Mouse (Mus musculus): ENCODE measurements around the gene Ado. TPM values are rescaled to one million over a fixed set of nuclear protein-coding genes. Genes with fewer than 3 reads are reported as not detected.

Ado gene
- polyA plus RNA-seq (2015; fragmentation: Nextera tagmentation; extraction: Ambion mirVana) = 33.2 and 33.3 TPM in 2 replicates

DNA sequence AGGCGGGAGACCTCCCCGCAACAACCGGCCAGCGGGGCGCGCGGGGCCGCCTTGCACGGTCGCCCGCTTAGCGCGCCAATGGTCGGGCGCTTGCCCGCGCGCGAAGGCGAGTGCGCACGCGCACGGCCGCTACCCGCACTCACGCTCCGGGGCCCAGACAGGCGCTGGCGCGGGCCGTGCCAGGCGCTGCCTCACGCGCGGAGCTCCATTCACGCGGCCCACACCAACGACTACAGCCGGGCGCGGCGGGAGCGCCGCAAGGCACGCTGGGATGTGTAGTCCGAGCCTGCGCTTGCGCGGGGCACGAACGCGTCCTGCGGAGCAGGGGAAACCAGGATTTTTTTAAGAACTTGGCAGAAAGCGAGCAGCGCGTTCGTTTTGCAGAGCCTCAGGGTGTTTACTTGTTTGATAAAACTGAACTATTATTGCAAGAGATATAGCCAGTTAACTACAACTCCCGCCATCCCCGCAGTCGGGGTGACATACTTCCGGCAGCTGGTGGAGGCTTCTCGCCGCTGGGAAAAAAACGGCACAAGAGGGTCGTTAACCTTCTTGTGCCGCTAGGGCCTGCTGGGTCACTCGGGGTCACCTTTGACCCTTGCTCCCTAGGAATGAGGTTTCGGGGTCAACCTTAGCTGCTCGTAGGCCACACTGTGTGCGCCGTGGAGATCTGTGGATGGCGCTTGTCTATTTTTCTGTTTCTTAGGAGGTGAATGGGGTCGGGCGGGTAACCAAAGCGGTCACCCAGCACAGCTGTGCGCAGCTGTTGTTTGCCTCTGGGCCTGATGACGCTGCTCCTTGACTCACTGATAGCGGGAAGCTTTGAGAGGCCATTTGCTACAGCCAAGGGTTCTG, at the start of gene Ado:
Ado (minus strand) TSS at position 79 of the 855 bp plus-strand sequence.
- peak; percentile 90 for DNase-seq (ENCODE audit: low spot score)

- no peak for DNase-seq (ENCODE audit: low spot score)
These were observed 46.5 kb upstream of the Ado start for GRCm38 (mm10) chr10:67595278-67595677.

DNA sequence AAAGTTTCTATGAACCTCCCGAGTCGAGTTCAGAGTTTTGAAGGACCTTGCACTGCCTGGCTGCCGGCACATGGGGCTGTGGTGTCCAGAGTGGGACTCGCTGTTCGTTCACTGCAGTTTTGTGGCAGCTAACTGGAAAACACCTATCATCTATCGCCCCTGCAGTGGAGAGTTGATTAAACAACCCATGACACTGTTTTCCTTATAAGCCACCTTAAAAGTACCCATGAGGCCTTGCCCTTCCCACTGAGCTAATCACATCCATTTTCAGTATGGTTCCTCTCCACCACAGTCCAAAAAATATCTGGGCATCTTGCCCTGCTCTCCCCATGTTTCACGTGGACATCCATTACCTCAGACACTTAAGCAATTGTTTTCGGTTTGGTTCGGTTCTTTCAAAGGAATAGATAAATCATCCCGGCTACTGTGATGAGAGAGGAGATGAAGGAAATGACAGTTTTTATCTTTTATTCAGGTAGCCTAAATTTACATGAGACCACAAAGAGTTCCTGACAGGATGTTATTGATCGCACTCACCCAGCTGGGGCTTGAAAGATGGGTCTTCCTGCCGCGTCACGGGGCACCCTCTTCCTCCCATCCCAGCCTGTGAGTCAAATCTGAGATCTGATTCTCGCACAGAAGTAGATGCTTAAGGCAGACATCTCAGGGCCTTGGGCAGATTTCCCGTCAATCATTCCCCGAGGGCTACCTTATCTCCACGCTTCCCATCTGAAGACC, 37.3 kb upstream of the Ado start:
- DNase-seq (ENCODE audit: low spot score) = peak; percentile 76

DNA sequence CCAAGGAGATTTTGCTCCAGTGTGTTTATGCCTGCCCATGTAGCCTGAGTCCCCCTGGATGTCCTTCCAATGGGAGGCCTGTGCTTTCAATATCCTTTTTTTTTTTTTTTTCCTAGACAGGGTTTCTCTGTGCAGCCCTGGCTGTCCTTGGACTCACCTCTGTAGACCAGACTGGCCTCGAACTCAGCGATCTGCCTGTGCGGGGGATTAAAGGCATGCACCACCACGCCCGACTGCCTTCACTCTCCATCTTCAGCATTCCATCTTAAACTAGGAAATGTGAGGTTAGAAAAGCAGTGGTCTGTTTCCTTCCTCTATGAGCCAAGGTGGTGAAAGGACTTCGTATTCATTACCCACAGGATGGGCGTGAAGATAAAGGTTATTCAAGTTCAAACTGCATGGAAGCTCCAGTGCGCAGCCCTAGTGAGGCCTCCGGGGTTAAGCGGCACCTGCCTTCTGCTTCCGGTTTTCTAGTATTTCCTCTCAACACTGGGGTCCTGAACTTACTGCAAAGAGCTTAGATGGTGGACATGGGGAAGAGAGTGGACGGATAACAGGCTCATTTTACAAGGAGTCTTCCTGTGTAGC, 33.0 kb upstream of the Ado start:
- DNase-seq (ENCODE audit: low spot score) = peak; percentile 61

GRCm38 (mm10) chr10:67579830-67580229, 31.1 kb upstream of the Ado start:
- no peak for DNase-seq (ENCODE audit: low spot score)

GRCm38 (mm10) chr10:67573310-67573709, 24.6 kb upstream of the Ado start:
- no peak for DNase-seq (ENCODE audit: low spot score)

GRCm38 (mm10) chr10:67571443-67571842, 22.7 kb upstream of the Ado start:
- DNase-seq (ENCODE audit: low spot score) = no peak

DNA sequence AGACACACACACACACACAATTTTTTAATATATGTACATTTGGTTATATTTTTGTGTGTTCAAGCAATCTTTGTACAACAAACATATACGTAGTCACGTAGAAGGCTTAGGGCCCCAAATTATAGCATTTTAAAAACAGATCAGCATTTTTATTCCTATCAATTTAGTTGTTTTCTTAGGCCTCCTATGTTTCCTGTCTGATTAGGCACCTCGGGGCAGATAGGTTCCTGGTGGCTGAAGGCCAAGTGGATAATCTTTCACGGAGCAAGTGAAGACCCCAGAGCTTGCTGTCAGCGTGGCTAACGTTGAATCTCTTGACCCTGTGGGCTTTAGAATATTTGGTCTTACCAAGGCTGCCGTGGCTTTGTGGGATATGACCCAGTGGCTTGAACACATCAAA, 20.8 kb upstream of the Ado start:
- no peak for DNase-seq (ENCODE audit: low spot score)

DNA sequence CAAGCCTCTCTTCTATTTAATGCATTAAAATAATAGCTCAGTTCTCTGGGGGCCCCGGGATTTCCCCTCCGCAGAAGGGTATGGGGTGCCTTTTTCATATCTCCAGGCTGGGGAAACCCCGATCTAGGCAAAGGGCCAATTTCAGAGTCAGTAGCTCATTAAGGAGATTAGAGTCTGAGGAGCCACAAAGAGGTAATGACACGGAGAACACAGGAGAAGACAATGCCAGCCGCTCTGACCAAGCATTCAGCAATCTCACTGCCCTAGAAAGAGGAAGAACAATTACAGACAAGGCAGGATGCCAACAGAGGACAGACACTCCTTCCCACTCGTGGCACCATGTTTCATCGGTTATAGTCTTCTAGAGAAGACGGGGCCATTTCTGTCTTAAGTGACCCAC, 17.3 kb upstream of the Ado start:
- DNase-seq (ENCODE audit: low spot score) = no peak

GRCm38 (mm10) chr10:67564509-67564908, 15.8 kb upstream of the Ado start:
- DNase-seq (ENCODE audit: low spot score) = no peak

DNA sequence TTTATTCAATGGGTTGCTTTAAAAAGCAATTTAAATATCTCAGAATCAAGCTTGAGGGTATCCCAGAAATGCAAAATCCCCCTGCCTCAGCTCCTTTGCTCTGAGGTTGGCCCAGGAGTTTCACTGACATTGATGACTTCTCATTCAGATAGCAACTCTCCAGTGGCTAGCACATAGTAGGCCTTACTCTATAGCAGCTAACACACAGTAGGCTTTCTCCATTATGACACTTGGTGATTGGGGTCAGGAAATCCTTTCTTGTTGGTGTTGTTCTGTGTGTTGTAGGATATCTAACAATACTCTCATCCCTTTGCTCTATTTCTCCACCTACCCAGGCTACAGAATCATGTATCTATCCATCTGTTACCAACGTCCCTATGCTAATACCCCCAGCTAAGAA, 12.4 kb upstream of the Ado start:
- DNase-seq (ENCODE audit: low spot score) = no peak

DNA sequence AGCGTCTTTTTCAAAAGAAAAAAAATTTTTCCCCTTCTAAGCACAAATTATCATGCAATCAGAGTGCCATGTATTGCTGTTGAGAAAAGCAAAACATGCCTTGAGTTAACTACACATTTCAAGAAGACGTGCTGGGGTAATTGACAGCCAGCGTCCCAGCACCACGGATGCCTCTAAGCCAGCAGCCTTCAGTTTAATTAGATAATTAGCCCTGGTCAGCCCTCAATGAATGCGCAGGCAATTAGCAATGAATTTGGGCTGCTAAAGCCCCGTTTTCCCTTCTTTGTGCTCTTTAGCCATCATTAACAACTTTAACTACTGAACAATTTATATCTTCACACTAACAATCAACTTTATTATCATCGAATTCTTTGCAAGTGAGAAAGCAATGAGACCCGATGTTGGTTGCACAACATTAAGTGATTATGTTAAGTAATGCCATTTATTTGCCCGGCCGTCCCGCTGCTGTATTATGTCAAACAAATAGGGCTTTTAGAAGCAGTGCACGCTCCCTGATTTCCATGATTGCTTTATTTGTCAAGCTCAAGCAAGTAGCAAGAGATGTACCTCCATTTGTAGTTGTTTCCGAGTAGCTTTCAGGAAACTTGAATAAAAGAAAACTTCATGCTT, 11.1 kb upstream of the Ado start:
- no peak for DNase-seq (ENCODE audit: low spot score)

GRCm38 (mm10) chr10:67558053-67558452, 9.3 kb upstream of the Ado start:
- no peak for DNase-seq (ENCODE audit: low spot score)

DNA sequence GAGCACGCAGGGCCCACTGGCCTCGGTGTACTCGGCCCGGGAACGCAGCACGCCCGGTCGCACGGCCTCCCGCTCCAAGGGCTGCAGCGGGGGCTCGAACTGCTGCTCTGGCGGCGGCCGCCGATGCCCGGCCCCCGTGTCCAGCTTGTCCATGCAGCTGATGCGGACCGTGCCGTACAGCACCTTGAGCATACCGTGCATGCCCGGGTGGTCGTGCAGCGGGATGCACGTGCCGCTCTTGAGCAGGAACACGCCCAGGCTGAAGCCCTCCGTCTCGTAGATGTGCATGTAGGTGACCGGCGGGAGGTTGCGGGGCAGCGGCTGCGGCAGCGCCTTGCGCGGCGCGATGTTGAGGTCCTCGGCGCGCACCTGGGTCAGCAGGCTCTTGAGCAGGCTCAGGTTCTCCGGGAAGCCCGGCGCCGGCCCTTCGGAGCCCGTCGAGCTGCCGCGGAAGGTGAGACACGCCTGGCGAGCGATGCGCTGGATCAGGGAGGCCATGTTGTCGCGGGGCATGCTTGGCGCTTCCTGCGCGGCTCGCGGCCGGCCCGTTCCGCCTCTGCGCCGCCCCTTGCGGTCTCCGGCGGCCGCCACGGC, 397 bp downstream of the Ado start:
- peak; percentile 59 for DNase-seq (ENCODE audit: low spot score)

- DNase-seq (ENCODE audit: low spot score) = peak; percentile 24
These were observed 900 bp downstream of the Ado start for GRCm38 (mm10) chr10:67547850-67548260.

- DNase-seq (ENCODE audit: low spot score) = no peak
These were observed 8.2 kb downstream of the Ado start for GRCm38 (mm10) chr10:67540591-67540990.

- DNase-seq (ENCODE audit: low spot score) = no peak
These were observed 9.4 kb downstream of the Ado start for GRCm38 (mm10) chr10:67539401-67539730.

- no peak for DNase-seq (ENCODE audit: low spot score)
These were observed 10.0 kb downstream of the Ado start for GRCm38 (mm10) chr10:67538585-67539400.

DNA sequence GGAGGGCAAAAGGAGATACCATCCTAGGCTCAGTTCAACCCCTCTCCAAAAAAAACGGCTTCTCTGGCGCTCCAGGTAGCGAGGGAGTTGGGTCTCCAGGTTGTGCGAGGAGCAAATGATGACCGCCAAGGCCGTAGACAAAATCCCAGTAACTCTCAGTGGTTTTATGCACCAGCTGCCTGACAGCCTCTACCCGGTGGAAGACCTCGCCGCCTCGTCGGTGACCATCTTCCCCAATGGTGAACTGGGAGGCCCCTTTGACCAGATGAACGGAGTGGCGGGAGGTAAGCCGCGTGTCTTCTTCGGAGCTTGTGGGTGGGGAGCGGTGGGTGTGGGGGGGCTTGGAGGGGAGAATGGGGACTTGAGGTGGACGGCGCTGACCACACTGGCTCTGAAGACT, 10.6 kb downstream of the Ado start:
- peak; percentile 30 for DNase-seq (ENCODE audit: low spot score)

DNA sequence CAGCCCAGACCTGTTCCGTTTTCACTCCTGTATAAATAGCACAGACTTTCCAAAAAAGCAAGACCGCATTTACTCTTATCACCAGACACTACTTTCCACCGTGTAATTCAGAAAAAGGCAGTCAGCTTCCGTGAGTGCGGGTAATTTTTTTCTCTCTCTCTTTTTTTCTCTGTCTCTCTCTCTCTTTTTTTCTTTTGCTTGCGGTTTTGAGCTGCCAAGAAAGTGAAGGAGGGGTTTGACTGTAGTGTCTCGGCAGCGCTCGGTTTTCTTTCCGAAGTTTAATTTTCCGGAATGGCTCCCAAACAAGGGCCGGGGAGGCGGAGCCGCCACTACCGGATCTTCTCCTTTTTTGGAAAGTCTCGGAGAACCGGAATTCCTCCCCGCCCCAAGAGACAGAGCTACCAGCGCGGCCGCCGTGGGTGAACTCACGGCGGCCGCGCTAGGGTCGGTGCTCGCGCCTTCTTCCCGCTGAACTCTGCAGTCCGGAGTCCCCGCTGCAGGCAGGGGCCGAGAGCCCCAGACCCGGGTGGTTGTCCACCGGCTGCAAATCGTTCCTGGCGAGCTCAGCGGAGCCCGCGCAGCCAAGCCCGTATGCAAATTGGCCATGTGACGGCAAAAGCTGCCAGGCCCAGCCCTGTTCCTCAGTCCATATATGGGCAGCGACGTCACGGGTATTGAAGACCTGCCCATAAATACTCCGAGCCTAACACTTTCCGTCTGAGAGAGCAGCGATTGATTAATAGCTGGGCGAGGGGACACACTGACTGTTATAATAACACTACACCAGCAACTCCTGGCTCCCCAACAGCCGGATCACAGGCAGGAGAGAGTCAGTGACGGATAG, 11.4 kb downstream of the Ado start:
- peak; percentile 97 for DNase-seq (ENCODE audit: low spot score)
